Mouse (Mus musculus) erythroblast, embryonic 14.5 days (primary cell): Measurements from ENCODE around the gene Hexa.

Experiments
- GATA1 ChIP-seq: IDR thresholded peaks from 2 replicates; pipeline ENCODE4 v1.6.1; 2012; ENCODE audit warnings: low read length, inconsistent platforms, mixed read lengths
- TAL1 ChIP-seq: IDR thresholded peaks from 3 replicates; pipeline ENCODE4 v1.6.1; 2012; ENCODE audit warnings: low read length, inconsistent platforms, mixed read lengths

GRCm38 (mm10) chr9:59552610-59553009 is 13.3 kb downstream of the Hexa start:
- TF ChIP-seq GATA1, result no peak
- no peak for TF ChIP-seq TAL1
